Mouse (Mus musculus): ENCODE measurements around the gene 1700024G13Rik.

Gene 1700024G13Rik

DNA sequence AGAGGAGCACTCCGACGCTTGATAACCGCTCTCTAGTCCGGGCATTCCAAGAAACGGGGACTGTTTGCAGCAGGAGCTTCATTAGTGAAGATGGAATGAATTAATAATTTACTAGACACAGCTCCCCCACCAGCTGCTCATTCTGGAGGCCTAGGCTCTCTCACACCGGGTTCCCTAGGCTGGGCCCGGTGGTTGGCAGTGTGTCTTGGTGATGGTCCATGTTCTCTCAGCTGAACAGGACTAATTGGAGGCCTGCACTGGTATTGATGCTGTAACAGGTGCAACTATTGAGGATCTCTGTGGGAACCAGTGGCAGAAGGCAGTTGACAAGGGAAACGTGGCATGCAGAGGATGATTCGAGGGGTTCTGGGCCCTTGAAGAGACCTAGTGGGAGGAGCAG is 60.8 kb downstream of the 1700024G13Rik start:
- DNase-seq, result peak in 1 of 2 experiments; percentile 12
